Mouse (Mus musculus) megakaryocyte, embryonic 14.5 days (primary cell): ENCODE measurements around the gene Rpl28.

Experiments used
- FLI1 ChIP-seq: IDR thresholded peaks from 2 replicates; pipeline ENCODE4 v1.6.1; 2012; ENCODE audit warnings: low read length, inconsistent platforms, mixed read lengths
- GATA1 ChIP-seq: IDR thresholded peaks from 3 replicates; pipeline ENCODE4 v1.6.1; 2012; ENCODE audit warnings: mixed read lengths, low read length, inconsistent platforms, borderline replicate concordance

DNA sequence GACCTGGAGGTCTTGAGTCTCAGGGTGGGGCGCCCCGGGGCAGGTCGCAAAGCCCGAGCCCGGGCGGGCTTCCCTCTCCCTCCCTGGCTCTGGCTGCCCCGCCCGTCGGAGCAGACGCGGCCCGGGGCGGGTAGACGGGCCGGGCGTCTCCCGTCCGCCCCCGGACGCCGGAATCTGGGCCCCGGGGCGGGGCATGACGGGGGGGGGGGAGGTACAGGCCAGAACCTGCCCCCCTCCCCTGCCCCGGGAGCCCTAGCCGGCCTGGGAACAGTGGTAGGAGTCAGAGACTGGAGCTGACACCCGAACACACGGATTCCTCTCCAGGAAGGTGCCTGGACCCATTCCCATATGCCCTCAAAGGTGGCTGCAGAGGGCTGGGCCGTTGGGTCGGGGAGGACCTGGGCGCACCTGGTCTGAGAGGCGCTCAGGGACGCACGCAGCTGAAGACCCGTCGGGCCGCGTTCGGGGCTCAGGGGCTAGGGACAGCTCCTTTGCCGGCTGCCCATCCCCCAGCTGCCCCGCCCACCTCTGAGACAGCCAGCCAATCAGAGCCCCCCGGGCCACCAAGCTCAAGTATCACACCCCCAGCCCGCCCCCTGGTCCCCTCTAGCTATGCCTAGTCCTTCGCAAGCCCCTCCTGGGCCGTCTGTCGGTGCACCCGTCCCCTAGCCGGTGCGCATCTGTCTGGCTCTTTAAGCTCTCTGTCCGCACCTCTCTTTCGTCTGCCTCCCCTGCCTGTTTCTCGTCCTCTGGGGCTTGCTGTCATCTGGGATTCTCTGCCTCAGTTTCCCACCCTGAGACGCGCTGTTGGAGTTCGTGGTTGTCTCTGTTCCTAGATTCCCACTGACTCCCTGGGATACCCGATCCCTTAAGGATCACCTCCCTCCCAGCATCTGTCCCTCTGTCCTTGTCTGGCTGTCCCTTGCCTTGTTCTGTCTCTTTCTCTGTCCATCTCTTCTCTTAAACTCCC lies 15.5 kb upstream of the Rpl28 start:
- TF ChIP-seq GATA1 (no peak), FLI1 (no peak)
